Mouse (Mus musculus): ENCODE measurements around the gene Olfr742. TPM values are rescaled to one million over a fixed set of nuclear protein-coding genes. Genes with fewer than 3 reads are reported as not detected.

Gene Olfr742
- not detected for total RNA-seq (2021)
- long read RNA-seq, experiment 1: 0 reads
- long read RNA-seq, experiment 2: 0 reads

- no peak within 1 kb of the TSS for H3K4me3 ChIP-seq
- DNase-seq: no peak
- H3K27ac ChIP-seq: no peak within 1 kb of the TSS
- intact Hi-C loops (cut with DNase I): no loop called here
- no peak for TF ChIP-seq CTCF (IDR thresholded peaks at IDR 0.05)
These were observed at the start of gene Olfr742 for GRCm38 (mm10) chr14:50503300-50503699. Olfr742 (plus strand) TSS chr14:50503600.

GRCm38 (mm10) chr14:50472438-50472837 is 31.0 kb upstream of the Olfr742 start, which contains the start of gene Olfr741:
Olfr741 (plus strand) TSS chr14:50472738.
- no peak for DNase-seq
- no peak within 1 kb of the TSS for H3K27ac ChIP-seq
- intact Hi-C loops (cut with DNase I): no loop called here
- no peak for TF ChIP-seq CTCF (IDR thresholded peaks at IDR 0.05)
- H3K4me3 ChIP-seq: no peak within 1 kb of the TSS

GRCm38 (mm10) chr14:50478406-50478805 is 25.0 kb upstream of the Olfr742 start:
- TF ChIP-seq CTCF (IDR thresholded peaks at IDR 0.05): no peak
- intact Hi-C loops (cut with DNase I): no loop called here
- DNase-seq: no peak
- H3K27ac ChIP-seq: no peak overlapping the region
- no peak overlapping the region for H3K4me3 ChIP-seq

GRCm38 (mm10) chr14:50521539-50521938 is 18.1 kb downstream of the Olfr742 start, which contains the start of gene Olfr743:
Olfr743 (plus strand) TSS chr14:50521839.
- no peak within 1 kb of the TSS for H3K27ac ChIP-seq
- no peak for DNase-seq
- intact Hi-C loops (cut with DNase I): no loop called here
- H3K4me3 ChIP-seq: no peak within 1 kb of the TSS
- TF ChIP-seq CTCF (IDR thresholded peaks at IDR 0.05): no peak

- intact Hi-C loops (cut with DNase I): no loop called here
- TF ChIP-seq CTCF (IDR thresholded peaks at IDR 0.05): no peak
- Histone ChIP-seq H3K27ac (no peak overlapping the region), H3K4me3 (no peak overlapping the region)
- no peak for DNase-seq
These were observed 49.3 kb downstream of the Olfr742 start for GRCm38 (mm10) chr14:50552734-50553133.

Other genes with a start within 250 kb of the Olfr742 start
- not detected for gene Olfr732, start 219.4 kb upstream of the Olfr742 start, total RNA-seq (2021)
- gene Olfr733, start 202.1 kb upstream of the Olfr742 start, total RNA-seq (2021): not detected
- gene Olfr734, start 176.8 kb upstream of the Olfr742 start, total RNA-seq (2021): not detected
- not detected for gene Olfr735, start 154.7 kb upstream of the Olfr742 start, total RNA-seq (2021)
- not detected for gene Tlr11, start 145.7 kb upstream of the Olfr742 start, total RNA-seq (2021)
- gene Olfr736, start 122.4 kb upstream of the Olfr742 start, total RNA-seq (2021): not detected
- gene Olfr738, start 96.0 kb upstream of the Olfr742 start, total RNA-seq (2021): not detected
- gene Olfr739, start 85.0 kb upstream of the Olfr742 start, total RNA-seq (2021): not detected
- gene Olfr740, start 58.1 kb upstream of the Olfr742 start, total RNA-seq (2021): not detected
- not detected for gene Olfr741, start 30.9 kb upstream of the Olfr742 start, total RNA-seq (2021)
- gene Olfr743, start 18.2 kb downstream of the Olfr742 start, total RNA-seq (2021): not detected
- gene Olfr744, start 111.3 kb downstream of the Olfr742 start, total RNA-seq (2021): not detected
- not detected for gene Olfr745, start 135.8 kb downstream of the Olfr742 start, total RNA-seq (2021)
- not detected for gene Olfr746, start 143.5 kb downstream of the Olfr742 start, total RNA-seq (2021)
- gene Olfr747, start 189.6 kb downstream of the Olfr742 start, total RNA-seq (2021): not detected
- gene Olfr748, start 203.8 kb downstream of the Olfr742 start, total RNA-seq (2021): not detected
- not detected for gene Olfr749, start 241.5 kb downstream of the Olfr742 start, total RNA-seq (2021)